Mouse (Mus musculus) ovary, postnatal 10 days (tissue): ENCODE measurements around the gene Zswim7.

ENCODE experiments used
- DNase-seq: peaks from one replicate; pipeline ENCODE4 v3.0.0; 2022; ENCODE audit warnings: low spot score

The Zswim7 gene

DNA sequence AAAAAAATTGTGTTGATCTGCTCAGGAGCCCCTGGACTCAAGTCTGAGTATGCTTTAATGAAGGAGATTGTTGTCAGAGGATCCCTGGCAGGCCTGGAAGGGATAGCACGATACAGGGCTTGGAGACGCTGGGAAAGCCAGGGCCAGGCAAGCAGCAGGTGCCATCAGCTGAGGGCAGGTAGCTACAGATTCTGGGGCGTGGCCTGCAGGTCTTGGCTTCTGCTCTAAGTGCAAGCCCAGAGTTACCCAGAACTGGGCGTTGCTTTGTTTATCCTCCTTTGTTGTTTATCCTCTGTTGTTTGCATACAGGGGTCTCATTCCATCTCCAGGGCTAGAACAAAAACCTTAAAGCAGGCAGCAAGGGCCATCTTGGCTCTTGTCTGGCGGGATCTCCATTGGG, 27.8 kb downstream of the Zswim7 start:
- DNase-seq, result no peak

DNA sequence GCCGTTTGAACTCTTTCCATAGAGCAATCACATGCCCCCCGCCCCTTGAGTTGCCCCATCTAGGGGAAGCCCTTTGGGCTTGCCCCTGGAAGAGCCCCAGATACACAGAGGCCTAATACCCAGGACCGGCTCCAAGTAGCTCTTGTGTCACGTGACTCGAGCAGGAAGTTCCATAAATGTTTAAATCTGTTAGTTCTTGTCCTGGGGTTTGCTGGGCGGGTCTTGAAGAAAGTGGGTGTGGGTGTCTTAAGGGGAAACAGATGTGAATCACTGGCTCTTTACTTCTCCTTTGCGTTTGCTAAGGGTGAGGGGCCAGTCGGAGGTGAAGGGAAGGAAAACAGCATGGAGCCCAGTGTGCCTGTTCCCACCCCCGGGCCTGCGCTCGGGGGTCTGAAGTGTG, 30.1 kb downstream of the Zswim7 start:
- DNase-seq, result no peak

DNA sequence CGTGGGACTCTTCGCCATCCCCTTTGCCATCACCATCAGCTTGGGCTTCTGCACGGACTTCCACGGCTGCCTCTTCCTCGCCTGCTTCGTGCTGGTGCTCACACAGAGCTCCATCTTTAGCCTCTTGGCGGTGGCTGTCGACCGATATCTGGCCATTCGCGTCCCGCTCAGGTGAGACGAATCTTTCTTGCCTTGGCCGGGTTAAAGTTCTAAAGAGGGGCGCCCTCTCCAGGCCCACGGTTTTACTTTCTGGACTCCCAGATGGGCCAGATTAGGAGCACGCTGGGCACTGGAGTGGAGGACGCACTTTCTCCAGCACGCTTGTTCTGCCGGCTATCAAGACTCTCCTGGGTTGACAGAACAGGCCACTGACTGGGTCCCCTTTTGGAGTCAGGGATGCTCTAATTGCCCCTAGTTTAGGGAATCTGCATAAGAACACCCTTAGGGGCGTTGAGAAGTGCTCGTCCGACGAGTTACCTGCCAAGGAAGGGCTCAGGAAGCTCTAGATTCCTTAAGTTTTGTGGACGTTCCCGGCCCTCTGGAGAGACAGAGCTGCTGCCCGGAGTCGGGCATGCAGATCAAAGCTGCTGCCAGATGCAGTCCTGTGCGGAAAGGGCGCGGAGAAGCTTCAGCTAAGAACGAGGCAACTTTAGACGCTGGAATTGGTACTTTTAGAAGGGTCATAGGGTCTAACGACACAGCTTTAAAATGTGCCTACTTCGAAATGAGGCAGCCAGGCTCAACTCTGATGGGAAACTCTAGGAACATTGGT, 31.7 kb downstream of the Zswim7 start:
- peak; percentile 27 for DNase-seq

DNA sequence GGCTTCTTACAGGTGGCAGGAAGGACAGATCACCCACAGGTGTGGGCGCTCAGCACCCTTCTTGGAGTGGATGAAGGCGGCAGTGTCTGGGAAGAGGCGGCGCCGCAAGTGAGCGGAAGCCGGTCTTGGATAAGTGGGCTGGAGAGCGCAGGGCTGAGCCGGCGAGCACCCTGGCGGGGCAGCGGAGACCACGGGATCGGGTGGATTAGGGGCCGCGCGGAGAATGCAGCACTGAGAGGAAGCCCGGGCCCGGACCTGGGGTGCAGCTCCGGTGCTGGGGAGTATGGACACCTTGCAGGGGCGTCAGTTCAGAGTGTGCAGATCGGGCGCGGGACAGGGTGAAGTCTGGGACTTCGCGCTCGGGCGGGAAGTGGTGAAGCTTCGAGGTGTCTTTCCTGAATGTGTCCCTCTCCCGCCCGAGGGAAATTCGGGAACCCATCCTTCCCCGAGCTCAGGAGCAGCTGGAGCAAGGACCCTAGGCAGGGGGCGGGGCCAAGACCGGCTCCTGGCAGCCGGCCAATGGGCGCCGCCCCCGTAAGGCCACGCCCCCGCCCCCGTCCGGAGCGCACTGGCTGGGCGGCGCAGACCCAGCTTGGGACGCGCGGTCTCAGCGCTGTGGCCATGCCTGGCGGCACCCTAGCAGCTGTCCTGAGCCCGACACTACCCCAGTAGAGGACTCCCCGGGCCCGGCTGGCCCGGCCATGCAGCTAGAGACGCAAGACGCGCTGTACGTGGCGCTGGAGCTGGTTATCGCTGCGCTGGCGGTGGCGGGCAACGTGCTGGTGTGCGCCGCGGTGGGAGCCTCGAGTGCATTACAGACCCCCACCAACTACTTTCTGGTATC, 32.6 kb downstream of the Zswim7 start, which contains the start of gene Adora2b:
Gene Adora2b (plus strand): TSS at position 584 of the 844 bp plus-strand sequence.
- peak; percentile 45 for DNase-seq

DNA sequence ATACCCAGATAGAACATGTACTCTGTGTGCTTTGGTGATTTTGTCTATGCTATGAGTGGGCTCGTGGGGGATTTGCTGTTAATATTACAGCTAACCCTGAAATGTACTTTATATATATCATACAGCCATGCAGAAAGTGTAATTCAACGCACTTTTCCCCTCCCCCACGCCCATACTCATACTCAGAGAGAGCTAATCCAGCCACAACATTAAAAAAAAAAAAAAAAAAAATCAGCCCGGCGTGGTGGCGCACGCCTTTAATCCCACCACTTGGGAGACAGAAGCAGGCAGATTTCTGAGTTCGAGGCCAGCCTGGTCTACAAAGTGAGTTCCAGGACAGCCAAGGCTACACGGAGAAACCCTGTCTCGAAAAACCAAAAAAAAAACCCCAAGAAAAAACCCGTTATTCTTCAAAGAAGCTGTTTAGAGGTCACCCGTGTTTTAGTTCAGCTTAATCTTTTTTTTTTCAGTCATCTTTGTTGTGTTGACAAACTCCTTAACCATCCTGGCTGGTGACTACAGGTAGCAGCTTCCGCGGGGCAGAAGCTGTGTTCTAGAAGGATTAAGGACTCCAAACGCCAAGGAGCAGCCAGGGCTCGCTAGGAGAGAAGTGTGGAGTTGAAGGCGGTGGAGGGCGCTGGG, 33.3 kb downstream of the Zswim7 start:
- no peak for DNase-seq

DNA sequence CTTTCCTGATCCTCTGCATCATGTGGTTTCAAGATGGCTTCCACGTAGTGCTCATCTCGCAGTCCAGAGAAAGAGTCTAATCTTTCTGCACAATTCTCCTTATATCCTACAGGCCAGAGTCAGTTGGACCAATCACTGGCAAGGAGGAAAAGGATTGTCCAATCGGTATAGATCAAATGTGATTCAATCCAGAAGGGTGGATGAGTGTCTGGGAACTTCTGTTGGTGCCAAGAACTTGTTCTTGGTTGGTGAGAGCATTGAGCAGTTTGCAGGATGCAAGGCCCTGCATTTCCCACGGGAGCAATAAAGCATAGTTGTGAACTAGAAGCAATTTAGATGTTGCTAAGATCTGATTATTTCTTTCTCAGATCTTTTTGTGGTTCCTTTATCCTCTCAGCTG, 36.7 kb downstream of the Zswim7 start:
- no peak for DNase-seq

DNA sequence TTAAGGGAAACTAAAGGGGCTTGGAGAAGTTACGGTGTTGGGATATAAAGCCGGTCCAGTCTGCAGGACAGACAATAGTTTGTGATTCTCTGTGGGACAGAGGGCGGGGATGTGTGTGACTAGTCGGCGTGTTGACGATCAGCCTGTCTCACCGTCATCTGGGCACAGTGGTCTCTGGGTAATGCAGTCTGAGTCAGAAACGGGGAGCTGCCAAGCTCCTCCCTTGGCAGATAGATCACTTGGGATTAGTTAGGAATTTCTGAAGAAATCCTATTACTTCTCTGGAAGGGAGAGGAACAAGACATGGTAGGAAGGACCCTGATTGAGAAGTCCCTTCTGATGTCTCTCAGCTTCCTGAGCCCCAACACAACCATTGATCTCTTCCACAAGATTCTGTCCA, 37.3 kb downstream of the Zswim7 start:
- no peak for DNase-seq

DNA sequence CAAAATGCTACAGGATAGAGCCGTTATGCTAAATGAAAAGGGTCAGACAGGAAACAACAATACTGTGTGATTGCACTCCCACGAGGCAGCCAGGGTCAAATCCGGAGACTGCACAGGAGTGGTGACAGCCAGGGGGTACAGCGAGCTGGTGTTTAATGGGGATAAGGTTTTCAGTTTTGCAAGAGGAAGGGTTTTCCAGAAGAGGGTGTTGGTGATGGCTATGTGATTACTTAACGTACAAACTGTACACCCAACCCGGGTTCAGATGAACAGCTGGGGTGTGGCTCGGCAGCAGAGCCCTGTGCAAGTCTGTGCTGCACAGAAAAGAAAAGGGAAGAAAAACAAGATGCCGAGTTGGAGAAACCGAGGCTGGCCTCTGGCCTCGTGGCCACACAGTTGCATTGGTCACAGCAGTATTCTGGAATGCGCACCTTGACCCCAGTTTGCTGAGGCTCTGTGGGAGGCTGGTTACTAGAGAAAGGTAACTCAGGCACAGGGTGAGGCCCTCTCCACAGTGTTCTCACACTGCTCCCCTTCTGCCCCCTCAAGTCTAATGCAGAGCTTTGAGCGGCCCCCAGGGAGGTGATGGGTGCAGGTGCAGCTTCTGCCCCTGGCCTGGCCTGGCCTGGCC, 40.4 kb downstream of the Zswim7 start:
- no peak for DNase-seq

DNA sequence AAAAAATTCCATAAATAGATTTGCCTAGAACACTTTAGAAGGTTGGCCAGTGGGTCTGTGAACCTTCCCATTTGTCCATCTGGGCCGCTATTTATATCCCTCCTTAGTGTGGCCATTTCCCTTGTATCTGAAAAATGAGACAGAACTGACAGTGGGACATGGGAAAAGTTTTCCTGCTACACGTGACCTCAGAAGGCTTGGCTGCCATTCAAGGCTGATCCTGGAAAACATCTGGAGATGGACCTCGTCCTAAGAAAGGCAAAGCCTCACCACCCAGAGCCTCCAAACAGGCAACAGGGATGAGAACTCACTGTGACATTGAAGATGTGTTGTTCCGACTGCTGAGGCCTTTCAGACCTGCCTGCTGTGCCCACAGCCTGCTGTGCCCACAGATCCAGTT, 56.4 kb downstream of the Zswim7 start:
- no peak for DNase-seq

DNA sequence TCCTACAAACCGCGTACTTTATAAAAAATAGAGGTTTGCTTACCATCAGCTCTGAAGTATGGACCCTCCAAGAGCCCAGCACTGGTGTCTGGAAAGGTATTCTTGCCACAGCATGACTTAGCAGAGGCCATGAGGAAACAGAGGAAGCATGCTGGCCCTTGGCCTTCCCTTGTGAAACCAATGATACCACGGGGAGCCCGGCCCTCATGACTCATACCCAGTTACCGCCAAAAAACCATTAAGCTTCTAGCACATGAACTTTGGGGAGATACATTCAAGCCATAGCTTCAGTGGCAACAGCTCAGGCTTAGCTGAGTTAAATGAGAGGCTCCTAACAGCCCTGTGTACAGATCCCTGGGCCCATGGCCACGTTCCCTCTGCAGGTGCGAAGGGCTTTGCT, 57.2 kb downstream of the Zswim7 start:
- no peak for DNase-seq

DNA sequence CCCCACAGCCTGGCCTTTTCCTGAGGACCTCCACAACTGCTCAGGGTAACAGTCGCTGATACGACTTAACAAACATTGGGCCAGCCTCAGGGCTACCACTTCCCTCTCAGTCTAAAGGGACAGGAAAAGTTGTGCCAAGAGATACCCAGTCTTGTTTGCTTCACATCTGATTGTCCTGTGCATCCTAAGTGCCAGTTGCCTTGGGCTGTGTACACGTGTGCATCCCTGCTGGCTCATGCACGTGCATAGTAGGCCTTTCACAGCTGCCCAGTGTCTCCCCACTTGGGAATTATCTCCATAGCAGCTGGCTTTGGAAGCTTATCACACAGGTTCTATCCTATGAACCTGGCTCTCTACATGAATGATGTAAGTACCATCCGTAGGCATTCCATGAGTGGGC, 57.8 kb downstream of the Zswim7 start:
- no peak for DNase-seq

DNA sequence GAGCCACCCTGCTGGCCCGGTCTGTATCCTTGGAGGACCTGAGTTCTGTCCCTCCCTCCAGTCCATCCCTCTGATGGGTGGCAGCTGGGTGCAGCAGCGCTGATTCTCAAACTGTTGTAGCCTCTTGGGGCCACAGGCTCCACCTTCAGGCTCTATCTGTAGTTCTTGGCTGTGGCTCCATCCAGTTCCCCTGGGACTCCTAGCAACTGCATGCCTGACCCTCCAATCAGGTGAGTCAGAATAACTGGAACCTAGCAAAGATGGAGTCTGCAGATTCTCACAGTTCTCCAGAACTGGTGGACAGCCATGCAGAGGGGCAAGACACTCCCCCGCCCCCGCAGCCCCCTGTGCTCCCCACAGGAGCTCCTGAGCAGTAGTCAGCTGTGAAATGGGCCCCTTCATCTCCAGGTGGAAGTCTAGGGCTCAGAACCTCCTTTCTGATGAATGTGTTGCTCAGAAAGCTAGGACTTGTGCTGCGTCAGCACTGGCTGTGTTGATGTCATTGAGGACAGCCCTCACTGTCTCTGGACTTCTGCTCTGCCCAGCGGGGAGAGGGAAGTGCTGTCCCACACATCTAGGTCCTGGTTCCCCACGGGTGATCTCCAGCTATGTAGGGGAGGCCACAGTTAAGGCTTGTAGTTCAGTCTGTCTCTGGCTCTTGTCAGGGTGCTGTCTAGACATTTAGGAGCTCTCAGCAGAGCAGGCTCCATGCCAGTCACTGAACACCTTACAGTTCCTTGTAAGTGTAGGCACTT, 60.2 kb downstream of the Zswim7 start:
- no peak for DNase-seq

DNA sequence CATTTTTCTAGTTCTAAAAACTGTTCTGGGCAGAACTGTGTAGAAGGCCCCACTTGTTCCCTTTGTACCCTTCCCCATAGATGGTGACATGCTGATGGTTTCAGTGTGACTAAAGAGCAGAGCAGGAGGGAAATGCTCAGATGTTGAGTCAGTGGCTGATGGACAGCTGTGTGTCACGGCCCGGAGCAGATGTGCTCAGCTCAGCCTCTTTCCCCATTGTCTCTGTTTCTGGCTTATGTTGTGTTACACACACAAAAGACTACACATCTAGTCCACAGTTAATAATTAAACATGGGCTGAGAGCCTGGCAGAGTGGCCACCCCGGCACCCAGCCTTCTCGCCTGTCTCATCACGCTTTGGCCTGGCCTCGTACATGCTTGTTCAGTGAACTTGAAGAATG, 63.4 kb downstream of the Zswim7 start:
- DNase-seq, result no peak
